Mouse (Mus musculus) forebrain, embryonic 16.5 days (tissue): Measurements from ENCODE around the gene Smyd1. TPM values are rescaled to one million over a fixed set of nuclear protein-coding genes. Genes with fewer than 3 reads are reported as not detected.

Experiments
- ATAC-seq: fragments of 200-750 bp; cut with Nextera tagmentation; 2 replicates; pipeline ENCODE4 v1.8.0; 2017; ENCODE audit warnings: mild to moderate bottlenecking, moderate library complexity
- H3K27ac ChIP-seq: fragments of 300-500 bp; sonication (generic); 2 replicates; pipeline ENCODE4 v1.5.1; 2014; ENCODE audit warnings: low read length, control low read depth
- H3K27me3 ChIP-seq: fragments of 300-500 bp; sonication (generic); replicated peaks from 2 replicates; pipeline ENCODE4 v1.6.1; 2014; ENCODE audit warnings: low read length; ENCODE audit not compliant: control insufficient read depth, insufficient read depth
- H3K36me3 ChIP-seq: fragments of 300-500 bp; sonication (generic); 2 replicates; pipeline ENCODE4 v1.6.1; 2014; ENCODE audit not compliant: control insufficient read depth, insufficient read depth
- H3K4me1 ChIP-seq: fragments of 300-500 bp; sonication (generic); replicated peaks from 2 replicates; pipeline ENCODE4 v1.6.1; 2014; ENCODE audit warnings: low read length; ENCODE audit not compliant: control insufficient read depth, insufficient read depth
- H3K4me2 ChIP-seq: fragments of 300-500 bp; sonication (generic); 2 replicates; pipeline ENCODE4 v1.6.1; 2014; ENCODE audit warnings: mild to moderate bottlenecking, low read length, control low read depth
- H3K4me3 ChIP-seq: fragments of 300-500 bp; sonication (generic); replicated peaks from 2 replicates; pipeline ENCODE4 v1.5.1; 2014; ENCODE audit warnings: mild to moderate bottlenecking, low read length, control low read depth
- H3K9ac ChIP-seq: fragments of 300-500 bp; sonication (generic); replicated peaks from 2 replicates; pipeline ENCODE4 v1.6.1; 2014; ENCODE audit warnings: low read depth, low read length, control low read depth
- H3K9me3 ChIP-seq: fragments of 300-500 bp; sonication (generic); 2 replicates; pipeline ENCODE4 v1.6.1; 2016; ENCODE audit warnings: low read length; ENCODE audit not compliant: control insufficient read depth
- whole genome bisulfite sequencing: fragments of 180-500 bp; shearing (Covaris S2); extraction: QIAGEN DNeasy Blood & Tissue Kit; methylation state at CpG from one replicate; pipeline ENCODE4 v1.1.7; 2014; 5-methylcytosine and 5-hydroxymethylcytosine counted together
- polyA plus RNA-seq: library from polyadenylated mRNA; unstranded; fragments of >200 nt; fragmentation: Nextera tagmentation; extraction: Ambion mirVana; gene quantifications from 2 replicates; pipeline ENCODE4 v1.2.1, GENCODE M21; 2015

Smyd1 gene
- polyA plus RNA-seq, 1 experiment from 2014 or later = 0.25 TPM

- no peaks in the 10 kb centered on the region for H3K36me3 ChIP-seq
- no peak overlapping the region for H3K9ac ChIP-seq
- no peak overlapping the region for H3K4me3 ChIP-seq
- no peak for ATAC-seq
- H3K4me1 ChIP-seq = no peaks in the 10 kb centered on the region
- no peak overlapping the region for H3K27ac ChIP-seq
- H3K4me2 ChIP-seq = no peak overlapping the region
- H3K27me3 ChIP-seq = no peaks in the 10 kb centered on the region
- no peaks in the 10 kb centered on the region for H3K9me3 ChIP-seq
- WGBS = 87% methylated on average over 2 of the region's 2 CpGs
Measured at GRCm38 (mm10) chr6:71258562-71258961, 63.5 kb downstream of the Smyd1 start.

GRCm38 (mm10) chr6:71257375-71257774 is 64.7 kb downstream of the Smyd1 start:
- Histone ChIP-seq H3K27ac (no peak overlapping the region), H3K4me1 (no peaks in the 10 kb centered on the region), H3K36me3 (no peaks in the 10 kb centered on the region), H3K4me2 (no peak overlapping the region), H3K27me3 (no peaks in the 10 kb centered on the region), H3K4me3 (no peak overlapping the region), H3K9me3 (no peaks in the 10 kb centered on the region), H3K9ac (no peak overlapping the region)
- ATAC-seq = no peak
- WGBS = 35% methylated on average over 1 of the region's 1 CpGs

DNA sequence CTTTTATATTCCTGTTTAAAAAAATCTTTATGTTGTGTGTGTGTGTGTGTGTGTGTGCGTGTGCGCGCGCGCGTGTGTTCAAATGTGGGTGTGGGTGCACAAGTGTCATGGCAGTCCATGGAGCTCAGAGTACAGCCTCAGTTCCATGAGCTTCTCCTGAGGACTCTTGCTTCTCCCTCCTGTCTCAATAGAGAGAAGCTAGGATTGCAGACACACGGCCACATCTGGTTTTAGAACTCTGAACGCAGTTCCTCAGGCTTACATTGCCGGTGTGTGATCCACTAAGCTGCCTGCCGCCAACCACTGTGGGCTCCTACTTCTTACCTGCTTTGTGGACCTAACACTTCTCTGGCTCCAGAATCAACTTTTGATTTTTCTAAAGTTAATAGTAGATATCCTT is 65.9 kb downstream of the Smyd1 start:
- Histone ChIP-seq H3K4me1 (no peaks in the 10 kb centered on the region), H3K9ac (no peak overlapping the region), H3K4me2 (no peak overlapping the region), H3K36me3 (no peaks in the 10 kb centered on the region), H3K9me3 (no peaks in the 10 kb centered on the region), H3K27ac (no peak overlapping the region), H3K4me3 (no peak overlapping the region), H3K27me3 (no peaks in the 10 kb centered on the region)
- WGBS = 91% methylated on average over 10 of the region's 10 CpGs
- no peak for ATAC-seq

DNA sequence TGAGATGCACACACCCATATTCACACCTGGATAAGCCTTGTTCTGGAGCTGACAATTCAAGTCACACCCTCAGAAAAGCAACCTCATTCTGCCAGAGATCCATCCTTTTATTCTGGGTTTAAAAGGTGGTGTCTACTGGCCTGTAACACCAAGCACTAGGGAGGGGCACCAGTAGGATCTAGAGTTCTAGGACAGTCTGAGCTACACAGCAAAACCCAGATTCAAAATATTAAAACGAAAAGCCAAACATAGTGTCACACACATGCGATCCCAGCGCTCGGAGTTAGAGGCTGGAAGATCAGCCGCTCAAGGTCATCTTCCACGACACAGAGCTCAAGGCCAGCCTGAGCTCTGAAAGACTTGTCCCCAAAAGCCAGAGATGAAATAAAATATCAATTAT is 67.6 kb downstream of the Smyd1 start:
- H3K9me3 ChIP-seq = no peaks in the 10 kb centered on the region
- ATAC-seq = no peak
- H3K27me3 ChIP-seq = no peaks in the 10 kb centered on the region
- H3K9ac ChIP-seq = no peak overlapping the region
- no peak overlapping the region for H3K4me2 ChIP-seq
- no peaks in the 10 kb centered on the region for H3K36me3 ChIP-seq
- no peaks in the 10 kb centered on the region for H3K4me1 ChIP-seq
- H3K27ac ChIP-seq = no peak overlapping the region
- whole genome bisulfite sequencing = 93% methylated on average over 6 of the region's 6 CpGs
- no peak overlapping the region for H3K4me3 ChIP-seq

DNA sequence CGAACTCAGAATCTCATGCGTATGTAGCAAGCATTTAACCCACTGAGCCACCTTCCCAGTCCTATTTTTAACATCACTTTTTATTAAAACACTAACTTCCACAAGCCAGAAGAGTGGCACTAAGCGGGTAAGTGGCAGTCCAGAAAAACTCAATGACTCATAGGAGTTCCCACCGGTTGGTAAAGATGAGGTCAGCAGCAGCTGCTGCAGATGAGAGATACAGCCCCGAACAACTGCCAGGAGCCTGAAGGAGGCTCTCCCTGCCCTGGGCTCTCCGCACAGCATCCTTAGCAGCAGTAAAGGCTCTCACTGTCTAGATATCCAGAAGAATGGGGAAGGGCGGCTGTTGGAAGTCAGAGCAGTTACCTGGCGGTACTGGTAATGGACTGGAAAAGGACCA is 71.1 kb downstream of the Smyd1 start:
- Histone ChIP-seq H3K4me3 (no peak overlapping the region), H3K9me3 (no peaks in the 10 kb centered on the region), H3K4me2 (no peak overlapping the region), H3K36me3 (no peaks in the 10 kb centered on the region), H3K9ac (no peak overlapping the region), H3K4me1 (no peaks in the 10 kb centered on the region), H3K27ac (no peak overlapping the region), H3K27me3 (no peaks in the 10 kb centered on the region)
- no peak for ATAC-seq
- WGBS = 86% methylated on average over 8 of the region's 8 CpGs

GRCm38 (mm10) chr6:71249615-71250014 is 72.4 kb downstream of the Smyd1 start:
- no peak for ATAC-seq
- H3K36me3 ChIP-seq = no peaks in the 10 kb centered on the region
- H3K4me3 ChIP-seq = no peak overlapping the region
- H3K9me3 ChIP-seq = no peaks in the 10 kb centered on the region
- no peak overlapping the region for H3K27ac ChIP-seq
- 80% methylated on average over 3 of the region's 3 CpGs for WGBS
- H3K4me1 ChIP-seq = no peaks in the 10 kb centered on the region
- H3K9ac ChIP-seq = no peak overlapping the region
- H3K4me2 ChIP-seq = no peak overlapping the region
- H3K27me3 ChIP-seq = no peaks in the 10 kb centered on the region

DNA sequence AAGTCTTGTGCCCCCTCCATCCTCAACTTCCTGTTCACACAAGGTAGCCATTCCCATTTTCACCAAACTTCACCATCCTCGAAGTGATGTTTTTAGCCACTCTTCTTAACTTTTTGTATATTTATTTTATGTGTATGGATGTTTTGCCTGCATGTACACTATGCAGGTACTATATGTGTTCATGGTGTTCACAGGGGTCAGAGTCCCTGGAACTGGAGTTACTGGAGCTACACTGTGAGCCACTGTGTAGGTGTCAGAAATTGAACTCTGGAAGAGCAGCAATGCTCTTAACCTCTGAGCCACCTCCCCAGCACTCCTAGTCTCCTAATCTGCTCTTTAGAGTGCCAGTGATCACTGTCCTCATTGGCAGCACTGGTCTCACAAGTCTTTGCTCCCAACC is 73.6 kb downstream of the Smyd1 start:
- H3K27ac ChIP-seq = no peak overlapping the region
- no peaks in the 10 kb centered on the region for H3K27me3 ChIP-seq
- H3K36me3 ChIP-seq = no peaks in the 10 kb centered on the region
- 90% methylated on average over 1 of the region's 1 CpGs for WGBS
- no peaks in the 10 kb centered on the region for H3K4me1 ChIP-seq
- no peak for ATAC-seq
- no peak overlapping the region for H3K4me3 ChIP-seq
- no peak overlapping the region for H3K4me2 ChIP-seq
- no peak overlapping the region for H3K9ac ChIP-seq
- no peaks in the 10 kb centered on the region for H3K9me3 ChIP-seq

GRCm38 (mm10) chr6:71243258-71243657 is 78.8 kb downstream of the Smyd1 start:
- WGBS = 92% methylated on average over 3 of the region's 3 CpGs
- Histone ChIP-seq H3K4me2 (no peak overlapping the region), H3K36me3 (no peaks in the 10 kb centered on the region), H3K4me1 (no peaks in the 10 kb centered on the region), H3K9ac (no peak overlapping the region), H3K4me3 (no peak overlapping the region), H3K27ac (no peak overlapping the region), H3K27me3 (no peaks in the 10 kb centered on the region), H3K9me3 (no peaks in the 10 kb centered on the region)
- ATAC-seq = no peak

- 94% methylated on average over 1 of the region's 1 CpGs for WGBS
- Histone ChIP-seq H3K27ac (no peak overlapping the region), H3K27me3 (no peaks in the 10 kb centered on the region), H3K4me1 (no peaks in the 10 kb centered on the region), H3K9me3 (no peaks in the 10 kb centered on the region), H3K9ac (no peak overlapping the region), H3K4me2 (no peak overlapping the region), H3K4me3 (no peak overlapping the region), H3K36me3 (no peaks in the 10 kb centered on the region)
- no peak for ATAC-seq
Measured at GRCm38 (mm10) chr6:71242811-71243210, 79.2 kb downstream of the Smyd1 start.

DNA sequence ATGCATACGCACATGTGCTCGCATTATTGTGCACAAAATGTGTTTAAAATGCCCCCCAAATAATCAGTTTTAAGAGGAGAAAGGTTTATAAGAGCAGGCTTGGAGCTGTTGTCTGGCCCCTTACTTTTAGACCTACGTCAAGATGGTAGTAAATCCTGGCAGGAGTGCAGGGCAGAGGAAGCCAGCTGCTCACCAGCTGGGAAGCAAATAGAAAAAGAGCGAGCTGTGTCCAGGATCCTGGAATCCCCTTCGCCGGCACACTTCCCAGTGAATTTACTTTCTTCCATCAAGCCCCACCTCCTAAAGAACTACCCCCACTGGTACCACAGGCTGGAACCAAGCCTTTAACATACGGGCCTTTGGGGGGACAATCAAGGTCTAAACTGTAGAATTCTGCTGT is 81.2 kb downstream of the Smyd1 start:
- Histone ChIP-seq H3K9ac (no peak overlapping the region), H3K36me3 (no peaks in the 10 kb centered on the region), H3K4me1 (no peaks in the 10 kb centered on the region), H3K4me3 (no peak overlapping the region), H3K27ac (no peak overlapping the region), H3K27me3 (no peaks in the 10 kb centered on the region), H3K9me3 (no peaks in the 10 kb centered on the region), H3K4me2 (no peak overlapping the region)
- 90% methylated on average over 7 of the region's 7 CpGs for WGBS
- no peak for ATAC-seq
